Mouse (Mus musculus): ENCODE results near the gene Pcyt1a.

GRCm38 (mm10) chr16:32502621-32503335 lies 72.1 kb downstream of the Pcyt1a start:
- TF ChIP-seq GATA1 (IDR thresholded peaks at IDR 0.05; ENCODE audit: borderline replicate concordance, low read length) (no peak), FLI1 (IDR thresholded peaks at IDR 0.05; ENCODE audit: low read length) (no peak)
